Mouse (Mus musculus): ENCODE data around the gene Crisp1.

Gene Crisp1

GRCm38 (mm10) chr17:40319062-40319461 is at the start of gene Crisp1:
Gene Crisp1 (minus strand): TSS chr17:40319207.
- DNase-seq, result no peak

GRCm38 (mm10) chr17:40342497-40343009 is 23.5 kb upstream of the Crisp1 start:
- DNase-seq, result no peak

- no peak for DNase-seq
These were observed 33.6 kb downstream of the Crisp1 start for GRCm38 (mm10) chr17:40285435-40285834.

GRCm38 (mm10) chr17:40275519-40275918 is 43.5 kb downstream of the Crisp1 start:
- DNase-seq, result no peak

GRCm38 (mm10) chr17:40274906-40275470 is 44.0 kb downstream of the Crisp1 start:
- DNase-seq, result no peak

- no peak for DNase-seq
These were observed 66.5 kb downstream of the Crisp1 start for GRCm38 (mm10) chr17:40252487-40252886.

Data from right cerebral cortex, postnatal 4 days (tissue).